Mouse (Mus musculus): ENCODE results near the gene Zfp978.
"Not testable (repeated sequence)": the region's sequence is repeated elsewhere in the genome, so short reads cannot be mapped to it uniquely, and the experiment has no call there.

DNA sequence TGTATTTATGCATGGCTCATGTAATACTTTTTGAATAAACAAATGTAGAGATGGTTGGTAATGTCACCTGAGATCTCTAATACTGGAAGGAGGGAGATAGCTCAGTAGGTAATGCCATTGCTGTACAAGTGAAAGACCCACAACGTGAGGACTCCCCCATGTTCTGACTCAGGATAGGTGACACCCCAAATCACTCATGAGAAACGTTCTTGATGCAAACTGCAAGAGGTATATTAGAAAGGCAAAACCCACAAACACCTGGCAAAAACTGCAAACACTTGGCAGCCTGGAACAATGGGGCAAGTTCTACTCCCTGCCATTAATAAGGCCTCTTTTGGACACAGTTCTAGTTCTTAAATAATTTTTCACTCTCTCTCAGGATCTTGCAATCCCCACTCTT, 12.7 kb upstream of the Zfp978 start:
- TF ChIP-seq CTCF (conservative IDR thresholded peaks at IDR 0.05; ENCODE audit: insufficient read depth, insufficient read length, low read depth, low read length); POLR2A (IDR thresholded peaks at IDR 0.05; ENCODE audit: low read depth, low read length): not testable (repeated sequence)
